Mouse (Mus musculus): Measurements from ENCODE around the gene Emp1. TPM values are rescaled to one million over a fixed set of nuclear protein-coding genes. Genes with fewer than 3 reads are reported as not detected.

Emp1 gene
- polyA plus RNA-seq (2015; fragmentation: Nextera tagmentation; extraction: Ambion mirVana) = 46.2 and 59.7 TPM in 2 replicates

GRCm38 (mm10) chr6:135362459-135363159, at the start of gene Emp1:
Gene Emp1, plus strand, starts transcription at chr6:135362545.
- Histone ChIP-seq H3K27ac (ENCODE audit: low read length) (peak within 1 kb of the TSS; percentile 96), H3K9me3 (ENCODE audit: control insufficient read depth, low read length) (no peaks in the 10 kb centered on the region), H3K4me1 (ENCODE audit: control insufficient read depth, insufficient read depth, low read length) (peaks cover 36% of the 10 kb centered on the region), H3K4me3 (ENCODE audit: low read length) (peak within 1 kb of the TSS; percentile 54), H3K4me2 (ENCODE audit: low read depth, low read length) (peak within 1 kb of the TSS; percentile 56), H3K36me3 (ENCODE audit: control insufficient read depth, insufficient read depth, low read length) (no peaks in the 10 kb centered on the region), H3K27me3 (replicated peaks; ENCODE audit: control insufficient read depth, insufficient read depth, low read length) (no peaks in the 10 kb centered on the region), H3K9ac (ENCODE audit: low read depth, low read length) (peak within 1 kb of the TSS; percentile 72)
- ATAC-seq = peak; percentile 58
- WGBS = 19% methylated on average over 13 of the region's 13 CpGs

- ATAC-seq = no peak
- H3K4me3 ChIP-seq (ENCODE audit: low read length) = no peak overlapping the region
- no peaks in the 10 kb centered on the region for H3K9me3 ChIP-seq (ENCODE audit: control insufficient read depth, low read length)
- H3K36me3 ChIP-seq (ENCODE audit: control insufficient read depth, insufficient read depth, low read length) = no peaks in the 10 kb centered on the region
- H3K4me2 ChIP-seq (ENCODE audit: low read depth, low read length) = no peak overlapping the region
- no peaks in the 10 kb centered on the region for H3K27me3 ChIP-seq (replicated peaks; ENCODE audit: control insufficient read depth, insufficient read depth, low read length)
- no peak overlapping the region for H3K9ac ChIP-seq (ENCODE audit: low read depth, low read length)
- no peaks in the 10 kb centered on the region; the same call in 1 of the 2 replicates for H3K4me1 ChIP-seq (ENCODE audit: control insufficient read depth, insufficient read depth, low read length)
- no peak overlapping the region for H3K27ac ChIP-seq (ENCODE audit: low read length)
- 68% methylated on average over 9 of the region's 9 CpGs for WGBS
Measured at GRCm38 (mm10) chr6:135313981-135314380, 48.4 kb upstream of the Emp1 start.

- H3K36me3 ChIP-seq (ENCODE audit: control insufficient read depth, insufficient read depth, low read length) = no peaks in the 10 kb centered on the region
- no peak overlapping the region for H3K9ac ChIP-seq (ENCODE audit: low read depth, low read length)
- 67% methylated on average over 2 of the region's 2 CpGs for WGBS
- no peaks in the 10 kb centered on the region for H3K27me3 ChIP-seq (replicated peaks; ENCODE audit: control insufficient read depth, insufficient read depth, low read length)
- no peak for ATAC-seq
- no peaks in the 10 kb centered on the region; the same call in 1 of the 2 replicates for H3K4me1 ChIP-seq (ENCODE audit: control insufficient read depth, insufficient read depth, low read length)
- H3K4me2 ChIP-seq (ENCODE audit: low read depth, low read length) = no peak overlapping the region
- H3K4me3 ChIP-seq (ENCODE audit: low read length) = no peak overlapping the region
- no peaks in the 10 kb centered on the region for H3K9me3 ChIP-seq (ENCODE audit: control insufficient read depth, low read length)
- H3K27ac ChIP-seq (ENCODE audit: low read length) = no peak overlapping the region
Measured at GRCm38 (mm10) chr6:135316141-135316540, 46.2 kb upstream of the Emp1 start.

GRCm38 (mm10) chr6:135319431-135319933, 42.9 kb upstream of the Emp1 start:
- 63% methylated on average over 5 of the region's 5 CpGs for WGBS
- no peak overlapping the region for H3K4me2 ChIP-seq (ENCODE audit: low read depth, low read length)

GRCm38 (mm10) chr6:135322749-135323148, 39.6 kb upstream of the Emp1 start:
- Histone ChIP-seq H3K36me3 (ENCODE audit: control insufficient read depth, insufficient read depth, low read length) (no peaks in the 10 kb centered on the region), H3K9me3 (ENCODE audit: control insufficient read depth, low read length) (no peaks in the 10 kb centered on the region), H3K27ac (ENCODE audit: low read length) (peak overlapping the region; percentile 89), H3K27me3 (replicated peaks; ENCODE audit: control insufficient read depth, insufficient read depth, low read length) (no peaks in the 10 kb centered on the region), H3K9ac (ENCODE audit: low read depth, low read length) (peak overlapping the region; percentile 42; the same call in 1 of the 2 replicates), H3K4me3 (ENCODE audit: low read length) (no peak overlapping the region), H3K4me1 (ENCODE audit: control insufficient read depth, insufficient read depth, low read length) (peaks cover 33% of the 10 kb centered on the region), H3K4me2 (ENCODE audit: low read depth, low read length) (peak overlapping the region; percentile 43)
- ATAC-seq = peak; percentile 66
- WGBS = 47% methylated on average over 7 of the region's 7 CpGs

More at GRCm38 (mm10) chr6:135319431-135319933, 42.9 kb upstream of the Emp1 start:
- H3K36me3 ChIP-seq (ENCODE audit: control insufficient read depth, insufficient read depth, low read length) = no peaks in the 10 kb centered on the region
- no peak overlapping the region for H3K4me3 ChIP-seq (ENCODE audit: low read length)
- peaks cover 17% of the 10 kb centered on the region for H3K4me1 ChIP-seq (ENCODE audit: control insufficient read depth, insufficient read depth, low read length)
- no peak overlapping the region for H3K9ac ChIP-seq (ENCODE audit: low read depth, low read length)
- no peaks in the 10 kb centered on the region for H3K27me3 ChIP-seq (replicated peaks; ENCODE audit: control insufficient read depth, insufficient read depth, low read length)
- no peaks in the 10 kb centered on the region for H3K9me3 ChIP-seq (ENCODE audit: control insufficient read depth, low read length)
- no peak for ATAC-seq
- H3K27ac ChIP-seq (ENCODE audit: low read length) = no peak overlapping the region

- H3K4me1 ChIP-seq (ENCODE audit: control insufficient read depth, insufficient read depth, low read length) = peaks cover 33% of the 10 kb centered on the region
- peak overlapping the region; percentile 42; the same call in 1 of the 2 replicates for H3K9ac ChIP-seq (ENCODE audit: low read depth, low read length)
- peak; percentile 87 for ATAC-seq
- no peaks in the 10 kb centered on the region for H3K27me3 ChIP-seq (replicated peaks; ENCODE audit: control insufficient read depth, insufficient read depth, low read length)
- peak overlapping the region; percentile 43 for H3K4me2 ChIP-seq (ENCODE audit: low read depth, low read length)
- 36% methylated on average over 16 of the region's 16 CpGs for WGBS
- H3K36me3 ChIP-seq (ENCODE audit: control insufficient read depth, insufficient read depth, low read length) = no peaks in the 10 kb centered on the region
- peak overlapping the region; percentile 89 for H3K27ac ChIP-seq (ENCODE audit: low read length)
- H3K4me3 ChIP-seq (ENCODE audit: low read length) = no peak overlapping the region
- H3K9me3 ChIP-seq (ENCODE audit: control insufficient read depth, low read length) = no peaks in the 10 kb centered on the region
Measured at GRCm38 (mm10) chr6:135323311-135323982, 38.9 kb upstream of the Emp1 start.

- no peak overlapping the region for H3K4me2 ChIP-seq (ENCODE audit: low read depth, low read length)
- H3K4me1 ChIP-seq (ENCODE audit: control insufficient read depth, insufficient read depth, low read length) = peaks cover 33% of the 10 kb centered on the region
- no peaks in the 10 kb centered on the region for H3K36me3 ChIP-seq (ENCODE audit: control insufficient read depth, insufficient read depth, low read length)
- ATAC-seq = no peak
- peak overlapping the region; percentile 82 for H3K27ac ChIP-seq (ENCODE audit: low read length)
- no peak overlapping the region for H3K9ac ChIP-seq (ENCODE audit: low read depth, low read length)
- no peaks in the 10 kb centered on the region for H3K27me3 ChIP-seq (replicated peaks; ENCODE audit: control insufficient read depth, insufficient read depth, low read length)
- H3K4me3 ChIP-seq (ENCODE audit: low read length) = no peak overlapping the region
- H3K9me3 ChIP-seq (ENCODE audit: control insufficient read depth, low read length) = no peaks in the 10 kb centered on the region
- 65% methylated on average over 3 of the region's 3 CpGs for WGBS
Measured at GRCm38 (mm10) chr6:135324111-135324510, 38.2 kb upstream of the Emp1 start.

- Histone ChIP-seq H3K36me3 (ENCODE audit: control insufficient read depth, insufficient read depth, low read length) (no peaks in the 10 kb centered on the region), H3K27ac (ENCODE audit: low read length) (peak overlapping the region; percentile 82), H3K4me1 (ENCODE audit: control insufficient read depth, insufficient read depth, low read length) (peaks cover 33% of the 10 kb centered on the region), H3K27me3 (replicated peaks; ENCODE audit: control insufficient read depth, insufficient read depth, low read length) (no peaks in the 10 kb centered on the region), H3K4me2 (ENCODE audit: low read depth, low read length) (0 out of 2 replicates have a peak overlapping the region, but pooled peaks have one; percentile 20), H3K9ac (ENCODE audit: low read depth, low read length) (0 out of 2 replicates have a peak overlapping the region, but pooled peaks have one; percentile 21), H3K4me3 (ENCODE audit: low read length) (0 out of 2 replicates have a peak overlapping the region, but pooled peaks have one; percentile 5), H3K9me3 (ENCODE audit: control insufficient read depth, low read length) (no peaks in the 10 kb centered on the region)
- 51% methylated on average over 9 of the region's 9 CpGs for WGBS
- ATAC-seq = peak; percentile 83
Measured at GRCm38 (mm10) chr6:135324686-135325300, 37.6 kb upstream of the Emp1 start.

- ATAC-seq = peak; percentile 61
- H3K4me1 ChIP-seq (ENCODE audit: control insufficient read depth, insufficient read depth, low read length) = peaks cover 33% of the 10 kb centered on the region
- no peaks in the 10 kb centered on the region for H3K36me3 ChIP-seq (ENCODE audit: control insufficient read depth, insufficient read depth, low read length)
- no peaks in the 10 kb centered on the region for H3K27me3 ChIP-seq (replicated peaks; ENCODE audit: control insufficient read depth, insufficient read depth, low read length)
- no peak overlapping the region for H3K9ac ChIP-seq (ENCODE audit: low read depth, low read length)
- 67% methylated on average over 7 of the region's 7 CpGs for WGBS
- 0 out of 2 replicates have a peak overlapping the region, but pooled peaks have one; percentile 5 for H3K4me2 ChIP-seq (ENCODE audit: low read depth, low read length)
- H3K27ac ChIP-seq (ENCODE audit: low read length) = peak overlapping the region; percentile 52; the same call in 1 of the 2 replicates
- no peak overlapping the region for H3K4me3 ChIP-seq (ENCODE audit: low read length)
- no peaks in the 10 kb centered on the region for H3K9me3 ChIP-seq (ENCODE audit: control insufficient read depth, low read length)
Measured at GRCm38 (mm10) chr6:135326847-135327246, 35.5 kb upstream of the Emp1 start.
